Mouse (Mus musculus) heart, adult 2 months (tissue): Measurements from ENCODE around the gene Ephx1. TPM values are rescaled to one million over a fixed set of nuclear protein-coding genes. Genes with fewer than 3 reads are reported as not detected.

Experiments used
- DNase-seq, 2 experiments: peaks; one replicate each; pipeline ENCODE4 v3.0.0; 2021
- H3K27ac ChIP-seq: fragments of 200-600 bp; 2 replicates; pipeline ENCODE4 v1.8.1; 2022
- H3K27me3 ChIP-seq: fragments of 200-500 bp; 2 replicates; pipeline ENCODE4 v1.6.1; 2012; ENCODE audit warnings: mild to moderate bottlenecking, low read length, inconsistent platforms, mixed read lengths; ENCODE audit not compliant: control insufficient read depth, insufficient read depth
- H3K36me3 ChIP-seq: fragments of 200-500 bp; 2 replicates; pipeline ENCODE4 v1.6.1; 2012; ENCODE audit warnings: low read length, inconsistent platforms; ENCODE audit not compliant: control insufficient read depth, insufficient read depth
- H3K4me1 ChIP-seq: fragments of 200-500 bp; 2 replicates; pipeline ENCODE4 v1.6.1; 2011; ENCODE audit warnings: low read length; ENCODE audit not compliant: control insufficient read depth, insufficient read depth
- H3K4me3 ChIP-seq: fragments of 200-600 bp; 2 replicates; pipeline ENCODE4 v1.8.1; 2022
- H3K79me2 ChIP-seq: fragments of 200-500 bp; replicated peaks from 2 replicates; pipeline ENCODE4 v1.6.1; 2012; ENCODE audit warnings: mild to moderate bottlenecking, inconsistent platforms, low read length, moderate library complexity, mixed read lengths; ENCODE audit not compliant: control insufficient read depth, insufficient read depth
- H3K9ac ChIP-seq: fragments of 200-500 bp; 2 replicates; pipeline ENCODE4 v1.6.1; 2012; ENCODE audit warnings: low read depth, mild to moderate bottlenecking, control low read depth, inconsistent platforms, low read length, mixed read lengths
- CTCF ChIP-seq: fragments of 200-600 bp; IDR thresholded peaks from 2 replicates; pipeline ENCODE4 v1.8.1; 2022; ENCODE audit warnings: antibody characterized with exemption, mild to moderate bottlenecking, moderate library complexity
- EP300 ChIP-seq: fragments of 200-500 bp; IDR thresholded peaks from 2 replicates; pipeline ENCODE4 v1.6.1; 2011; ENCODE audit warnings: low read depth, low read length, control low read depth; ENCODE audit not compliant: insufficient read depth
- POLR2A ChIP-seq: fragments of 200-500 bp; IDR thresholded peaks from 2 replicates; pipeline ENCODE4 v1.6.1; 2011; ENCODE audit warnings: mild to moderate bottlenecking, low read depth, low read length, control low read depth; ENCODE audit not compliant: insufficient read depth
- WGBS: fragments of 180-500 bp; shearing (Covaris S2); methylation state at CpG from one replicate; pipeline ENCODE4 v1.1.7; 2018; 5-methylcytosine and 5-hydroxymethylcytosine counted together
- intact Hi-C: fragments of 180-260 bp; cut with DNase I; formaldehyde crosslinking; loops from one replicate; pipeline ENCODE4 v1.15.1; 2025
- long read RNA-seq: library from polyadenylated mRNA; stranded (forward); transcript quantifications from one replicate; pipeline ENCODE4 v2.0.0, GENCODE M21; 2021
- polyA plus RNA-seq: library from polyadenylated mRNA; depleted of rRNA; stranded (reverse); fragments of >200 nt; gene quantifications from 2 replicates; pipeline ENCODE4 v1.2.3, GENCODE M21; 2012; rRNA removed
- total RNA-seq, 2 experiments: library from RNA; stranded (reverse); gene quantifications; 2 replicates each; pipeline ENCODE4 v1.2.3; 2021

Ephx1 gene
- total RNA-seq, result 10 to 100 TPM; 29.8 to 40.4 TPM
- polyA plus RNA-seq, result 41.1 and 45.1 TPM in 2 replicates
- long read RNA-seq, transcript Ephx1-201 (9 exons, 1,741 nt), result major isoform, 20 of 23 reads
- long read RNA-seq, partial matches to known transcripts, result 2 of 23 reads
- long read RNA-seq, other reads (novel, unspliced or antisense), result 0 of 23 reads

- Histone ChIP-seq H3K27me3 (0 out of 2 replicates have a peak, but pooled peaks cover under 1% of the 10 kb centered on the region), H3K4me3 (no peak within 1 kb of the TSS), H3K36me3 (no peaks in the 10 kb centered on the region), H3K79me2 (no peaks in the 10 kb centered on the region), H3K9ac (no peak within 1 kb of the TSS), H3K27ac (no peak within 1 kb of the TSS), H3K4me1 (peaks cover 2% of the 10 kb centered on the region)
- TF ChIP-seq CTCF (no peak), POLR2A (no peak), EP300 (no peak)
- no peak for DNase-seq
- 56% methylated on average over 5 of the region's 5 CpGs for WGBS
- intact Hi-C loops, result loop anchor here (2.0 kb wide), 2 partner anchors 14 to 18 kb away; no protein-coding TSS in a partner anchor
These were observed at the start of gene Ephx1 for GRCm38 (mm10) chr1:181020756-181021487. Ephx1 (minus strand) TSS chr1:181020904.

- no peak for DNase-seq
- Histone ChIP-seq H3K4me3 (no peak overlapping the region), H3K36me3 (no peaks in the 10 kb centered on the region), H3K4me1 (no peaks in the 10 kb centered on the region), H3K27ac (no peak overlapping the region), H3K27me3 (0 out of 2 replicates have a peak, but pooled peaks cover 1% of the 10 kb centered on the region), H3K9ac (no peak overlapping the region), H3K79me2 (no peaks in the 10 kb centered on the region)
- 52% methylated on average over 11 of the region's 11 CpGs for WGBS
- intact Hi-C loops, result no loop called here
- TF ChIP-seq POLR2A (no peak), EP300 (no peak)
These were observed 49.0 kb upstream of the Ephx1 start for GRCm38 (mm10) chr1:181069671-181070070.

- no peak for TF ChIP-seq CTCF
- TF ChIP-seq EP300, result no peak
- no peak for TF ChIP-seq POLR2A
- no peak for DNase-seq
- Histone ChIP-seq H3K27me3 (0 out of 2 replicates have a peak, but pooled peaks cover 1% of the 10 kb centered on the region), H3K4me3 (no peak overlapping the region), H3K9ac (no peak overlapping the region), H3K27ac (no peak overlapping the region), H3K79me2 (no peaks in the 10 kb centered on the region), H3K36me3 (no peaks in the 10 kb centered on the region), H3K4me1 (no peaks in the 10 kb centered on the region)
- WGBS, result 45% methylated on average over 1 of the region's 1 CpGs
- intact Hi-C loops, result no loop called here
These were observed 47.6 kb upstream of the Ephx1 start for GRCm38 (mm10) chr1:181068344-181068743.

GRCm38 (mm10) chr1:181064648-181065047, 43.9 kb upstream of the Ephx1 start:
- intact Hi-C loops, result no loop called here
- no peak for TF ChIP-seq POLR2A
- TF ChIP-seq CTCF, result no peak
- TF ChIP-seq EP300, result no peak
- Histone ChIP-seq H3K27ac (no peak overlapping the region), H3K27me3 (0 out of 2 replicates have a peak, but pooled peaks cover 1% of the 10 kb centered on the region), H3K4me1 (no peaks in the 10 kb centered on the region), H3K79me2 (no peaks in the 10 kb centered on the region), H3K9ac (no peak overlapping the region), H3K4me3 (no peak overlapping the region), H3K36me3 (no peaks in the 10 kb centered on the region)
- WGBS, result 60% methylated on average over 6 of the region's 6 CpGs
- no peak for DNase-seq

GRCm38 (mm10) chr1:181063991-181064390, 43.3 kb upstream of the Ephx1 start:
- no peak for DNase-seq
- WGBS, result 65% methylated on average over 2 of the region's 2 CpGs
- Histone ChIP-seq H3K36me3 (no peaks in the 10 kb centered on the region), H3K27ac (no peak overlapping the region), H3K4me3 (no peak overlapping the region), H3K27me3 (no peaks in the 10 kb centered on the region), H3K4me1 (no peaks in the 10 kb centered on the region), H3K9ac (no peak overlapping the region), H3K79me2 (no peaks in the 10 kb centered on the region)
- TF ChIP-seq POLR2A, result no peak
- TF ChIP-seq EP300, result no peak
- TF ChIP-seq CTCF, result no peak
- intact Hi-C loops, result no loop called here

- intact Hi-C loops, result no loop called here
- TF ChIP-seq POLR2A, result no peak
- TF ChIP-seq EP300, result no peak
- no peak for TF ChIP-seq CTCF
- no peak for DNase-seq
- WGBS, result 50% methylated on average over 3 of the region's 3 CpGs
- Histone ChIP-seq H3K27ac (no peak overlapping the region), H3K36me3 (no peaks in the 10 kb centered on the region), H3K9ac (no peak overlapping the region), H3K4me1 (no peaks in the 10 kb centered on the region), H3K27me3 (no peaks in the 10 kb centered on the region), H3K4me3 (no peak overlapping the region), H3K79me2 (no peaks in the 10 kb centered on the region)
These were observed 41.2 kb upstream of the Ephx1 start for GRCm38 (mm10) chr1:181061784-181062485.
